Mouse (Mus musculus) layer of hippocampus, postnatal 36 days (tissue): ENCODE data around the gene Syvn1. TPM values are rescaled to one million over a fixed set of nuclear protein-coding genes. Genes with fewer than 3 reads are reported as not detected.

ENCODE experiments used
- DNase-seq, 2 experiments: peaks; one replicate each; pipeline ENCODE4 v3.0.0; 2022
- microRNA-seq, 2 experiments: library from miRNA; unstranded; fragments of <30 nt; microRNA quantifications; one replicate each; pipeline ENCODE4 v1.2.0; 2021
- total RNA-seq, 2 experiments: library from RNA; stranded (reverse); gene quantifications; 2 replicates each; pipeline ENCODE4 v1.2.3; 2021

The Syvn1 gene
- total RNA-seq, 2 experiments from 2014 or later = 46.4 to 52.3 TPM

GRCm38 (mm10) chr19:6069851-6070250, 23.5 kb downstream of the Syvn1 start:
- no peak for DNase-seq

GRCm38 (mm10) chr19:6070571-6071250, 24.3 kb downstream of the Syvn1 start:
- DNase-seq = no peak

- no peak for DNase-seq
Observed at GRCm38 (mm10) chr19:6071261-6071660, 24.9 kb downstream of the Syvn1 start.

GRCm38 (mm10) chr19:6073889-6074288, 27.5 kb downstream of the Syvn1 start:
- DNase-seq = no peak

- peak; percentile 79 to 83 for DNase-seq
Observed at GRCm38 (mm10) chr19:6076564-6077393, 30.4 kb downstream of the Syvn1 start, which contains the start of gene Vps51. Vps51 (minus strand) TSS chr19:6077231.

GRCm38 (mm10) chr19:6079983-6080480, 33.7 kb downstream of the Syvn1 start, which contains the start of gene Tmem262:
Tmem262 (plus strand) TSS chr19:6080033.
- no peak for DNase-seq

GRCm38 (mm10) chr19:6082156-6082555, 35.8 kb downstream of the Syvn1 start, which contains the start of gene Gm28374:
Gm28374 (minus strand) TSS chr19:6082256.
- peak in 1 of 2 experiments; percentile 4 for DNase-seq

GRCm38 (mm10) chr19:6084478-6085248, 38.3 kb downstream of the Syvn1 start, which contains the start of the genes Zfpl1 and Cdca5:
Zfpl1 (minus strand) TSS chr19:6084956.
Cdca5 (plus strand) TSS chr19:6084983.
- DNase-seq = peak; percentile 96

- DNase-seq = peak in 1 of 2 experiments; percentile 5
Observed at GRCm38 (mm10) chr19:6085417-6085879, 39.1 kb downstream of the Syvn1 start.

GRCm38 (mm10) chr19:6088841-6089240, 42.5 kb downstream of the Syvn1 start:
- DNase-seq = no peak

- no peak for DNase-seq
Observed at GRCm38 (mm10) chr19:6094119-6094518, 47.7 kb downstream of the Syvn1 start, which contains the start of gene AC131692.1. AC131692.1 (plus strand) TSS chr19:6094419.

- no peak for DNase-seq
Observed at GRCm38 (mm10) chr19:6097847-6098246, 51.5 kb downstream of the Syvn1 start.

GRCm38 (mm10) chr19:6101186-6101585, 54.8 kb downstream of the Syvn1 start:
- DNase-seq = no peak

GRCm38 (mm10) chr19:6102169-6102853, 55.9 kb downstream of the Syvn1 start:
- DNase-seq = no peak

Small RNAs within 50 kb of the gene (microRNA-seq; reads per million reads assigned to microRNA genes)
- 1.5 to 2.8 reads per million in 2 experiments for gene Mir6988

Other genes with a start within 250 kb of the Syvn1 start
- gene Frmd8, start 171.3 kb upstream of the Syvn1 start, total RNA-seq = 10 to 100 TPM; 13.5 to 14.2 TPM
- gene Slc25a45, start 168.8 kb upstream of the Syvn1 start, total RNA-seq = 1 to 10 TPM; 2.5 to 2.7 TPM
- gene Tigd3, start 152.4 kb upstream of the Syvn1 start, total RNA-seq = 1 to 10 TPM; 1.9 to 2.2 TPM
- gene Dpf2, start 133.6 kb upstream of the Syvn1 start, total RNA-seq = 100 to 1,000 TPM in 1 of 2 experiments, 10 to 100 TPM in 1; 92.0 to 108 TPM
- 1 to 10 TPM; 4.4 to 5.5 TPM for gene Cdc42ep2, start 121.8 kb upstream of the Syvn1 start, total RNA-seq
- 1 to 10 TPM; 5.3 to 5.5 TPM for gene Pola2, start 82.4 kb upstream of the Syvn1 start, total RNA-seq
- not detected for gene Slc22a20, start 60.4 kb upstream of the Syvn1 start, total RNA-seq
- 10 to 100 TPM; 20.5 to 26.0 TPM for gene Capn1, start 30.7 kb upstream of the Syvn1 start, total RNA-seq
- 10 to 100 TPM; 46.8 to 47.9 TPM for gene Mrpl49, start 11.2 kb downstream of the Syvn1 start, total RNA-seq
- gene Fau, start 11.3 kb downstream of the Syvn1 start, total RNA-seq = 100 to 1,000 TPM; 676 to 701 TPM
- gene Znhit2, start 14.6 kb downstream of the Syvn1 start, total RNA-seq = 10 to 100 TPM; 33.1 to 35.2 TPM
- gene Tm7sf2, start 21.8 kb downstream of the Syvn1 start, total RNA-seq = 10 to 100 TPM; 26.4 to 34.2 TPM
- 10 to 100 TPM; 85.3 to 88.8 TPM for gene Vps51, start 30.7 kb downstream of the Syvn1 start, total RNA-seq
- gene Tmem262, start 33.5 kb downstream of the Syvn1 start, total RNA-seq = not detected
- 1 to 10 TPM; 1.5 to 1.6 TPM for gene Gm28374, start 35.7 kb downstream of the Syvn1 start, total RNA-seq
- gene Zfpl1, start 38.4 kb downstream of the Syvn1 start, total RNA-seq = 10 to 100 TPM; 39.6 to 40.3 TPM
- under 1 TPM; 0.17 to 0.43 TPM for gene Cdca5, start 38.4 kb downstream of the Syvn1 start, total RNA-seq
- gene AC131692.1, start 47.8 kb downstream of the Syvn1 start, total RNA-seq = not detected
- gene Naaladl1, start 59.2 kb downstream of the Syvn1 start, total RNA-seq = under 1 TPM in 1 of 2 experiments, not detected in 1; 0.12 TPM
- 10 to 100 TPM; 14.7 to 14.9 TPM for gene Sac3d1, start 72.1 kb downstream of the Syvn1 start, total RNA-seq
- gene Snx15, start 81.7 kb downstream of the Syvn1 start, total RNA-seq = 10 to 100 TPM; 40.2 to 42.5 TPM
- under 1 TPM; 0.28 to 0.60 TPM for gene Batf2, start 94.4 kb downstream of the Syvn1 start, total RNA-seq
- gene Arl2, start 95.0 kb downstream of the Syvn1 start, total RNA-seq = 10 to 100 TPM; 69.1 to 73.2 TPM
- gene Majin, start 137.8 kb downstream of the Syvn1 start, total RNA-seq = not detected
- gene Gpha2, start 179.8 kb downstream of the Syvn1 start, total RNA-seq = not detected
- 100 to 1,000 TPM; 135 to 137 TPM for gene Ppp2r5b, start 189.3 kb downstream of the Syvn1 start, total RNA-seq
- gene Atg2a, start 195.1 kb downstream of the Syvn1 start, total RNA-seq = 10 to 100 TPM; 31.3 to 34.0 TPM
- 10 to 100 TPM; 72.8 to 82.2 TPM for gene Ehd1, start 230.1 kb downstream of the Syvn1 start, total RNA-seq